Mouse (Mus musculus) liver, embryonic 15.5 days (tissue): ENCODE results near the gene Pfdn6. TPM values are rescaled to one million over a fixed set of nuclear protein-coding genes. Genes with fewer than 3 reads are reported as not detected.

Experiments
- ATAC-seq: fragments of 200-750 bp; cut with Nextera tagmentation; 2 replicates; pipeline ENCODE4 v1.8.0; 2017; ENCODE audit warnings: moderate number of reproducible peaks, mild to moderate bottlenecking, moderate library complexity; ENCODE audit not compliant: insufficient read depth
- H3K27ac ChIP-seq: fragments of 300-500 bp; sonication (generic); replicated peaks from 2 replicates; pipeline ENCODE4 v1.5.1; 2015; ENCODE audit warnings: mild to moderate bottlenecking, inconsistent platforms
- H3K27me3 ChIP-seq: fragments of 300-500 bp; sonication (generic); 2 replicates; pipeline ENCODE4 v1.6.1; 2015; ENCODE audit warnings: mild to moderate bottlenecking, inconsistent platforms
- H3K36me3 ChIP-seq: fragments of 300-500 bp; sonication (generic); replicated peaks from 2 replicates; pipeline ENCODE4 v1.6.1; 2015; ENCODE audit warnings: moderate library complexity, mild to moderate bottlenecking, inconsistent platforms
- H3K4me1 ChIP-seq: fragments of 300-500 bp; sonication (generic); replicated peaks from 2 replicates; pipeline ENCODE4 v1.6.1; 2015; ENCODE audit warnings: inconsistent platforms
- H3K4me2 ChIP-seq: fragments of 300-500 bp; sonication (generic); 2 replicates; pipeline ENCODE4 v1.6.1; 2015; ENCODE audit warnings: moderate library complexity, mild to moderate bottlenecking, inconsistent platforms
- H3K4me3 ChIP-seq: fragments of 300-500 bp; sonication (generic); replicated peaks from 2 replicates; pipeline ENCODE4 v1.5.1; 2015; ENCODE audit warnings: mild to moderate bottlenecking, inconsistent platforms
- H3K9ac ChIP-seq: fragments of 300-500 bp; sonication (generic); 2 replicates; pipeline ENCODE4 v1.6.1; 2015; ENCODE audit warnings: moderate library complexity, mild to moderate bottlenecking, inconsistent platforms
- H3K9me3 ChIP-seq: fragments of 300-500 bp; sonication (generic); replicated peaks from 2 replicates; pipeline ENCODE4 v1.6.1; 2016; ENCODE audit warnings: inconsistent platforms
- WGBS: fragments of 180-500 bp; shearing (Covaris S2); methylation state at CpG from one replicate; pipeline ENCODE4 v1.1.7; 2015; ENCODE audit warnings: mixed read lengths; ENCODE audit not compliant: insufficient replicate concordance; 5-methylcytosine and 5-hydroxymethylcytosine counted together
- polyA plus RNA-seq: library from polyadenylated mRNA; unstranded; fragments of >200 nt; fragmentation: Nextera tagmentation; extraction: Ambion mirVana; gene quantifications from 2 replicates; pipeline ENCODE4 v1.2.1, GENCODE M21; 2015

Gene Pfdn6
- polyA plus RNA-seq, 1 experiment from 2014 or later = 96.8 TPM

DNA sequence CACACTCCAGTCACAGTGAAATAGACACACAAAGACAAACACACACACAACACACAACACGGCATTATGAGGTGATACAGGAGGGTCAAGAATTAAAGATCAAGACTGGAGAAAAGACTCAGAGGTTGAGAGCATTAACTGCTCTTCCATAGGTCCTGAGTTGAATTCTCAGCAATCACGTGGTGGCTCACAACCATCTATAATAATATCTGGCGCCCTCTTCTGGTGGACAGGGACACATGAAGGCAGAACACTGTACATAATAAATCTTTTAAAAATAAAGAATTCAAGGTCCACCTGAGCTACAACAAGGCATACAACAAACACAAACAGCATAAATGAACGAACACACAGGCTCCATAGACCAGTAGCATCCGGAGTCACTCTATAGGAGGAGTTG is 28.8 kb upstream of the Pfdn6 start:
- H3K27me3 ChIP-seq = 0 out of 2 replicates have a peak, but pooled peaks cover 7% of the 10 kb centered on the region
- ATAC-seq = peak; percentile 28; the same call in 1 of the 2 replicates
- H3K9ac ChIP-seq = no peak overlapping the region
- peaks cover 5% of the 10 kb centered on the region; the same call in 1 of the 2 replicates for H3K4me1 ChIP-seq
- no peak overlapping the region for H3K4me3 ChIP-seq
- no peak overlapping the region for H3K4me2 ChIP-seq
- peaks cover 20% of the 10 kb centered on the region for H3K36me3 ChIP-seq
- no peaks in the 10 kb centered on the region for H3K9me3 ChIP-seq
- 21% methylated on average over 5 of the region's 5 CpGs for WGBS
- no peak overlapping the region for H3K27ac ChIP-seq

DNA sequence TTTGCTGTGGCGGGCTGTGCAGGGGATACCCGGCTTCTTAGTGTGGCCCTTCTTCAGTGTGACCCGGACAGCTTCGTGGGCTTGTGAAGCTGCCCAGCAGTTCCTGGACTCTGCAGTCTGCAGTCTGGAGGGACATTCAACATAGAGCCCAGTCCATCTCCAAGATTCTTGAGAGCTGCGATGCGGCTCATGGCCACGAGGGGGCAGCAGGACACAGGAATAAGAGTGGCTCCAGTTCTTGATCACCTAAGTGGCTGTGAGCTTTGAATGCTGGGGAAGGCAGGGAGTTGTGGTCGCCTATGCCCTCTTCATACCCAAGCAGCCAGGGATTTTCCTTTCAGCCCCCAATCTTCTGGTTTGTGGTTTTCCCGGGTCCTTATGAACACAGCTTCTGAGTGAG is 28.3 kb upstream of the Pfdn6 start:
- H3K27me3 ChIP-seq = 0 out of 2 replicates have a peak, but pooled peaks cover 7% of the 10 kb centered on the region
- ATAC-seq = peak; percentile 69
- WGBS = 0% methylated on average over 9 of the region's 9 CpGs
- H3K4me2 ChIP-seq = no peak overlapping the region
- no peaks in the 10 kb centered on the region for H3K9me3 ChIP-seq
- H3K4me1 ChIP-seq = peaks cover 1% of the 10 kb centered on the region; the same call in 1 of the 2 replicates
- H3K27ac ChIP-seq = no peak overlapping the region
- H3K4me3 ChIP-seq = no peak overlapping the region
- peaks cover 24% of the 10 kb centered on the region for H3K36me3 ChIP-seq
- no peak overlapping the region for H3K9ac ChIP-seq

- Histone ChIP-seq H3K36me3 (peaks cover 47% of the 10 kb centered on the region), H3K9ac (no peak overlapping the region)
- WGBS = 81% methylated on average over 16 of the region's 16 CpGs
Observed at GRCm38 (mm10) chr17:33965846-33966550, 25.9 kb upstream of the Pfdn6 start.

DNA sequence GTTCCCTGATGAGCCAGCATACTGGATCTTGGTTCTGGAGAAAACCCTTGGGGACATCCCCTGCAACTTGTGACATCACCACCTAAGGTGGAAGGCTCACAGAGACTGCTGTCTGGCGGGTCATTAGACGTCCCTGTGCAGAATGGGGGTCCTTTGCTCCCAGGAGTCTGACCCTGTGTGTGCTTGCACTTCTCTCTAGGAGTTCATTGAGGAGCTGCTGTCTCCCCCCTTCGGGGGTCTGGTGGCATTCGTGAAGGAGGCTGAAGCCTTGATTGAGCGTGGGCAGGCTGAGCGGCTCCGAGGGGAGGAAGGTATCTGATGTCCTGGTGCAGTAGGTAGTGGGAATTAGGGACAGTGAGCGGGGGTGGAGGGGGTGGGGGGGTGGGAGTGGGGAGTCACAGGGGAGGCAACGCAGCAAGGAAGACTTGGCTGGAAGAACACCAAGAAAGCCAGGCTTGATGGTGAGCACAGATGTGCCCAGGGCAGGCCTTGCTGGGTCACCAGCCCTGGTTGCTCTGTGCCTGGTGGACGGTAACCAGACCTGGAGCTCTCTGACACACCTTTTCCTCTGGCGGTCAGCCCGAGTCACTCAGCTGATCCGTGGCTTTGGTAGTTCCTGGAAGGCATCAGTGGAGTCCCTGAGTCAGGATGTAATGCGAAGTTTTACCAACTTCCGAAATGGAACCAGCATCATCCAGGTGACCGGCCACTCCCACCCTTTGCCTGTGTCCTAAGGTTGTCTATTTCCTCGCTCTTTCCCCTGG is 25.1 kb upstream of the Pfdn6 start:
- H3K27me3 ChIP-seq = no peaks in the 10 kb centered on the region
- H3K9ac ChIP-seq = no peak overlapping the region
- no peak for ATAC-seq
- no peak overlapping the region for H3K4me3 ChIP-seq
- H3K4me1 ChIP-seq = no peaks in the 10 kb centered on the region
- no peak overlapping the region for H3K27ac ChIP-seq
- WGBS = 83% methylated on average over 17 of the region's 17 CpGs
- no peaks in the 10 kb centered on the region for H3K9me3 ChIP-seq
- no peak overlapping the region for H3K4me2 ChIP-seq
- H3K36me3 ChIP-seq = peaks cover 55% of the 10 kb centered on the region

More at GRCm38 (mm10) chr17:33965846-33966550, 25.9 kb upstream of the Pfdn6 start:
- no peak for ATAC-seq
- no peak overlapping the region for H3K4me3 ChIP-seq
- H3K4me1 ChIP-seq = no peaks in the 10 kb centered on the region
- no peaks in the 10 kb centered on the region for H3K9me3 ChIP-seq
- no peaks in the 10 kb centered on the region for H3K27me3 ChIP-seq
- H3K4me2 ChIP-seq = no peak overlapping the region
- no peak overlapping the region for H3K27ac ChIP-seq

GRCm38 (mm10) chr17:33962876-33963275 is 22.7 kb upstream of the Pfdn6 start:
- peaks cover 79% of the 10 kb centered on the region for H3K36me3 ChIP-seq
- H3K4me3 ChIP-seq = no peak overlapping the region
- no peak overlapping the region for H3K9ac ChIP-seq
- H3K4me1 ChIP-seq = no peaks in the 10 kb centered on the region
- no peak overlapping the region for H3K4me2 ChIP-seq
- no peak for ATAC-seq
- H3K9me3 ChIP-seq = no peaks in the 10 kb centered on the region
- no peaks in the 10 kb centered on the region for H3K27me3 ChIP-seq
- WGBS = 75% methylated on average over 7 of the region's 7 CpGs
- no peak overlapping the region for H3K27ac ChIP-seq

DNA sequence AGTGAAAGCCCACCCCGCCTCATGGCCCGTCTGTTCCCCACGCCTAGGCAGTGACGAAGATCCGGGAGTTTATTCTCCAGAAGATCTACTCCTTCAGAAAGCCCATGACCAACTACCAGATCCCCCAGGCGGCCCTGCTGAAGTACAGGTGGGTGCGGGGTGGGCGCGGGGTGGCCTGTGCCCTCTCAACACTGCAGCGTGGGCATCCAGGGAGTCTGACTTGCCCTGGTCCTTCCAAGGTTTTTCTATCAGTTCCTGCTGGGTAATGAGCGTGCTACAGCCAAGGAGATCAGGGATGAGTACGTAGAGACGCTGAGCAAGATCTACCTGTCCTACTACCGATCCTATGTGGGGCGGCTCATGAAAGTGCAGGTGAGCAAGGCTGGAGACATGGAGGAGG is 19.8 kb upstream of the Pfdn6 start:
- no peak overlapping the region for H3K9ac ChIP-seq
- peaks cover 66% of the 10 kb centered on the region for H3K36me3 ChIP-seq
- H3K4me2 ChIP-seq = no peak overlapping the region
- H3K27me3 ChIP-seq = no peaks in the 10 kb centered on the region
- no peak for ATAC-seq
- H3K27ac ChIP-seq = no peak overlapping the region
- H3K4me1 ChIP-seq = peaks cover 16% of the 10 kb centered on the region
- H3K4me3 ChIP-seq = no peak overlapping the region
- no peaks in the 10 kb centered on the region for H3K9me3 ChIP-seq
- 81% methylated on average over 15 of the region's 15 CpGs for WGBS

GRCm38 (mm10) chr17:33959135-33959534 is 19.0 kb upstream of the Pfdn6 start:
- no peak for ATAC-seq
- no peaks in the 10 kb centered on the region for H3K9me3 ChIP-seq
- H3K4me2 ChIP-seq = no peak overlapping the region
- no peak overlapping the region for H3K9ac ChIP-seq
- WGBS = 85% methylated on average over 13 of the region's 13 CpGs
- H3K27ac ChIP-seq = no peak overlapping the region
- H3K27me3 ChIP-seq = no peaks in the 10 kb centered on the region
- H3K4me3 ChIP-seq = no peak overlapping the region
- peaks cover 23% of the 10 kb centered on the region for H3K4me1 ChIP-seq
- H3K36me3 ChIP-seq = peaks cover 67% of the 10 kb centered on the region

GRCm38 (mm10) chr17:33958451-33958850 is 18.3 kb upstream of the Pfdn6 start:
- H3K4me3 ChIP-seq = no peak overlapping the region
- H3K4me1 ChIP-seq = peaks cover 29% of the 10 kb centered on the region
- H3K9me3 ChIP-seq = no peaks in the 10 kb centered on the region
- no peak overlapping the region for H3K9ac ChIP-seq
- ATAC-seq = no peak
- H3K4me2 ChIP-seq = no peak overlapping the region
- 88% methylated on average over 11 of the region's 11 CpGs for WGBS
- H3K36me3 ChIP-seq = peaks cover 67% of the 10 kb centered on the region
- no peaks in the 10 kb centered on the region for H3K27me3 ChIP-seq
- no peak overlapping the region for H3K27ac ChIP-seq

GRCm38 (mm10) chr17:33957493-33957892 is 17.4 kb upstream of the Pfdn6 start:
- no peak for ATAC-seq
- H3K9ac ChIP-seq = no peak overlapping the region
- H3K4me1 ChIP-seq = peaks cover 39% of the 10 kb centered on the region
- no peaks in the 10 kb centered on the region for H3K27me3 ChIP-seq
- no peaks in the 10 kb centered on the region for H3K9me3 ChIP-seq
- no peak overlapping the region for H3K4me3 ChIP-seq
- no peak overlapping the region for H3K4me2 ChIP-seq
- 69% methylated on average over 6 of the region's 6 CpGs for WGBS
- H3K27ac ChIP-seq = no peak overlapping the region
- peaks cover 67% of the 10 kb centered on the region for H3K36me3 ChIP-seq

DNA sequence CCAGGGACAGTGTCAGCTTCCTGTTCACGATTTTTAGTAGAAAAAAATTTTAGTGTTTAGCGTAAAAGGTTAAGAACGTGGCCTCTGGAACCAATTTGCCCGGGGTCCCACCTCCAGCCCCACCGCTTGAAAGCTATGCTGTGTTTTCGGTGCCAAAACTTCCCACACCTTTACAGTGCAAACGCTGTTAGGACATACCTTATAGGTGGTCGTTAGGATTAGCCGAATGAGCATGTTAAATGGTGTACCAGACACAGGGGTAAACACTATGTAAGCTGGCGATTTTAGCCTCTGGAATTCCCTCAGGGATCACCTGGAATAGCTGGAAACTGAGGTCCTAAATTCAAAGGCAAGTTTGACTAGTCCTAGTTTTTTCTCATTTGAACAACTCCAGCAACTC is 16.2 kb upstream of the Pfdn6 start:
- H3K4me3 ChIP-seq = peak overlapping the region; percentile 81
- H3K9ac ChIP-seq = peak overlapping the region; percentile 81
- H3K27me3 ChIP-seq = no peaks in the 10 kb centered on the region
- no peaks in the 10 kb centered on the region for H3K9me3 ChIP-seq
- 4% methylated on average over 10 of the region's 10 CpGs for WGBS
- H3K4me2 ChIP-seq = peak overlapping the region; percentile 84
- H3K4me1 ChIP-seq = peaks cover 51% of the 10 kb centered on the region
- peaks cover 65% of the 10 kb centered on the region for H3K36me3 ChIP-seq
- ATAC-seq = no peak
- H3K27ac ChIP-seq = peak overlapping the region; percentile 93

- under 1% methylated on average over 50 of the region's 50 CpGs for WGBS
- peak within 1 kb of the TSS; percentile 96 for H3K4me2 ChIP-seq
- H3K9ac ChIP-seq = peak within 1 kb of the TSS; percentile 89
- H3K27me3 ChIP-seq = no peaks in the 10 kb centered on the region
- no peaks in the 10 kb centered on the region for H3K9me3 ChIP-seq
- H3K36me3 ChIP-seq = peaks cover 60% of the 10 kb centered on the region
- H3K4me3 ChIP-seq = peak within 1 kb of the TSS; percentile 81
- ATAC-seq = peak; percentile 84
- H3K4me1 ChIP-seq = peaks cover 57% of the 10 kb centered on the region
- H3K27ac ChIP-seq = peak within 1 kb of the TSS; percentile 93
Observed at GRCm38 (mm10) chr17:33955555-33956214, 15.5 kb upstream of the Pfdn6 start, which contains the start of the genes Vps52 and Rps18. TSS of gene Vps52 (plus strand) at chr17:33955812. TSS of gene Rps18 (minus strand) at chr17:33956001.
